ENCODE assay signal across 9 mouse cellular contexts in the genomic region with DNA sequence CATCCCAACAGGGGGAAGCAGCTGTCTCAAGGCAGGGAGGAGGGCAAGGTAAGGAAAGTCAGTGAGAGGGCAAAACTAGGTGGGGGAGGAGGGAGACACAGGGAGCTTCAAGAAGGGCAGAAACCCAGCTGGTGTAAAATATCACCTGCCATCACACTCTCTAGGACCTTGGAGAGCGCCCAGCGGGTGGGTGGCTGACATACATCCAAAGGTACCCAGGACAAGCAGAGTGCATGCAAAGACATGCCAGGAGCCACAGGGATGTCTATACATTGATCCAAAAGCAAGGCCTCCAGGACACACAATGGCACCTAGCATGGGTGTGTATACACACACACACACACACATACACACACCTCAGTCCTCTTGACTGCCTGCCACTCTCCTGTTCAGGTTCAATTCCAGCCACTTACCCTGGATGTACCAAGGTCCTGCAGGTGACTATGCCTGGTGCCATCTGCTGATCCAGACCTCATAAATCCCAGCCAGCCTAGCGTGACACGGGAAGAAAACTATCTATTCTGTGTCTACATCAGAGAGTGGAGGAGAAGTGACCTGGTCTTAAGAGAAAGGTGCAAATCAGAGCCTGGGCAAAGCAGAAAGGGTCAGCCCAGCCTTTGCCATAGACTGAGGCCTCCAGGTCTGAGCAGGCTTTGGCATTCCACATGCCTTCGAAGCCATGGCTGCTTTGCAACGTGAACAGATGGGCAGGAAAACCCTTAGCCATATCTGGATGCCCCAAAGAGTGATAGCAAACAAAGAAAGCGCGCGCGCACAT. TPM values are rescaled to one million over a fixed set of nuclear protein-coding genes. Genes with fewer than 3 reads are reported as not detected.
DNase-seq lines count a peak whose midpoint lies in the region; ATAC-seq and TF ChIP-seq lines count a peak whose summit lies in the region.
"Had no signal": no experiment of that assay in that cellular context is flagged by ENCODE, and none has a peak within 500 bp of the region (broad histone marks: within the 10 kb centered on the region; RNA-seq: fewer than 3 reads in every experiment).

No protein-coding gene starts in this region.

- no peak overlapping the region for H3K4me3 ChIP-seq in cerebellum, adult 2 months (replicated peaks; ENCODE audit: insufficient read depth, low read depth, low read length)
- no peak overlapping the region for H3K4me3 ChIP-seq in forebrain, embryonic 14.5 days (ENCODE audit: low read depth, low read length)
- H3K4me3 ChIP-seq: erythroblast, embryonic 14.5 days had no signal

- TF ChIP-seq CTCF in cerebellum, adult 2 months (IDR thresholded peaks at IDR 0.05; ENCODE audit: borderline replicate concordance, insufficient read depth, low read depth, low read length), result no peak

- H3K9me3 ChIP-seq in forebrain, embryonic 14.5 days (replicated peaks; ENCODE audit: control insufficient read depth, low read length), result no peaks in the 10 kb centered on the region

- H3K27ac ChIP-seq in cerebellum, adult 2 months (ENCODE audit: insufficient read depth, low read length), result no peak overlapping the region
- no peak overlapping the region for H3K27ac ChIP-seq in forebrain, embryonic 14.5 days (ENCODE audit: low read depth, low read length)

- no peak for ATAC-seq in forebrain, embryonic 14.5 days

- H3K4me2 ChIP-seq in forebrain, embryonic 14.5 days (ENCODE audit: low read length), result no peak overlapping the region

- H3K36me3 ChIP-seq in forebrain, embryonic 14.5 days (ENCODE audit: control insufficient read depth, insufficient read depth, low read length), result no peaks in the 10 kb centered on the region

- peaks cover 54% of the 10 kb centered on the region for H3K4me1 ChIP-seq in cerebellum, adult 2 months (ENCODE audit: control insufficient read depth, insufficient read depth, low read length)
- H3K4me1 ChIP-seq in forebrain, embryonic 14.5 days (ENCODE audit: control insufficient read depth, insufficient read depth, low read length), result no peaks in the 10 kb centered on the region

- WGBS in cerebellum, adult 2 months, result 51% methylated on average over 10 of the region's 10 CpGs
- 69% methylated on average over 10 of the region's 10 CpGs for WGBS in forebrain, embryonic 14.5 days

- no peak for TF ChIP-seq POLR2A in cerebellum, adult 2 months (IDR thresholded peaks at IDR 0.05; ENCODE audit: borderline replicate concordance, insufficient read depth, low read length)

- peak; percentile 47 for DNase-seq in cerebellum, adult 2 months
- no peak for DNase-seq in cerebellum, postnatal 4 days (ENCODE audit: low spot score in 2 of 2)
- DNase-seq in spleen, postnatal 4 days (ENCODE audit: low spot score in 2 of 2), result peak; percentile 38 to 76
- DNase-seq in spleen, adult 18-20 months, result no peak
- peak; percentile 53 for DNase-seq in forelimb bud, embryonic 11.5 days (ENCODE audit: low read depth, low spot score)
- peak; percentile 9 to 16 for DNase-seq in thymus, postnatal 36 days
- no peak for DNase-seq in T-cell, adult 2 months (ENCODE audit: low spot score)
- no peak for DNase-seq in forebrain, embryonic 14.5 days (ENCODE audit: low spot score)

- H3K27me3 ChIP-seq in cerebellum, adult 2 months (ENCODE audit: control insufficient read depth, insufficient read depth, low read length), result no peaks in the 10 kb centered on the region
- peaks cover 20% of the 10 kb centered on the region for H3K27me3 ChIP-seq in forebrain, embryonic 14.5 days (replicated peaks; ENCODE audit: control insufficient read depth, insufficient read depth, low read length)

- H3K9ac ChIP-seq in forebrain, embryonic 14.5 days (ENCODE audit: low read length), result no peak overlapping the region

RNA-seq across cellular contexts. Expression of gene Rap1gap2, which starts 25.6 kb away (rescaled TPM):
- 67.5 and 71.0 TPM in 2 replicates for polyA plus RNA-seq in cerebellum, adult 2 months (2012; rRNA removed)
- polyA plus RNA-seq in forebrain, embryonic 14.5 days (2014; fragmentation: Nextera tagmentation; extraction: Ambion mirVana), result 5.1 and 6.0 TPM in 2 replicates

RNA-seq across cellular contexts. Expression of gene Ccdc92b, which starts 34.3 kb away (rescaled TPM):
- 21.8 and 22.7 TPM in 2 replicates for polyA plus RNA-seq in cerebellum, adult 2 months (2012; rRNA removed)
- 2.3 and 3.2 TPM in 2 replicates for polyA plus RNA-seq in forebrain, embryonic 14.5 days (2014; fragmentation: Nextera tagmentation; extraction: Ambion mirVana)

Comparison
In these comparisons a context has a peak if more than half of its experiments do, and no peak if none do; other contexts are left out.
1. DNase-seq: peak in cerebellum, adult 2 months (2 of 2), spleen, postnatal 4 days (2 of 2), forelimb bud, embryonic 11.5 days (single experiment) and thymus, postnatal 36 days (2 of 2); none in cerebellum, postnatal 4 days (0 of 2), spleen, adult 18-20 months (0 of 2), T-cell, adult 2 months (single experiment) and forebrain, embryonic 14.5 days (single experiment).